Mouse (Mus musculus) embryonic facial prominence, embryonic 10.5 days (tissue): ENCODE results near the gene Sap25. TPM values are rescaled to one million over a fixed set of nuclear protein-coding genes. Genes with fewer than 3 reads are reported as not detected.

Experiments used
- DNase-seq: peaks from one replicate; pipeline ENCODE4 v3.0.0-alpha.2; 2017; ENCODE audit warnings: low spot score
- H3K27ac ChIP-seq: fragments of 300-500 bp; sonication (generic); replicated peaks from 2 replicates; pipeline ENCODE4 v1.5.1; 2016; ENCODE audit warnings: mild to moderate bottlenecking
- H3K27me3 ChIP-seq: fragments of 300-500 bp; sonication (generic); replicated peaks from 2 replicates; pipeline ENCODE4 v1.6.1; 2016; ENCODE audit warnings: low read depth, mild to moderate bottlenecking; ENCODE audit not compliant: poor library complexity, severe bottlenecking
- H3K36me3 ChIP-seq: fragments of 300-500 bp; sonication (generic); replicated peaks from 2 replicates; pipeline ENCODE4 v1.6.1; 2016; ENCODE audit warnings: mild to moderate bottlenecking, moderate library complexity
- H3K4me1 ChIP-seq: fragments of 300-500 bp; sonication (generic); 2 replicates; pipeline ENCODE4 v1.6.1; 2016
- H3K4me3 ChIP-seq: fragments of 300-500 bp; sonication (generic); 2 replicates; pipeline ENCODE4 v1.5.1; 2016; ENCODE audit warnings: mild to moderate bottlenecking, moderate library complexity
- H3K9me3 ChIP-seq: fragments of 300-500 bp; sonication (generic); 2 replicates; pipeline ENCODE4 v1.6.1; 2016; ENCODE audit warnings: mild to moderate bottlenecking
- WGBS: fragments of 180-500 bp; shearing (Covaris S2); methylation state at CpG from one replicate; pipeline ENCODE4 v1.1.7; 2016; 5-methylcytosine and 5-hydroxymethylcytosine counted together
- polyA plus RNA-seq: library from polyadenylated mRNA; unstranded; fragments of >200 nt; fragmentation: Nextera tagmentation; extraction: Ambion mirVana; gene quantifications from 2 replicates; pipeline ENCODE4 v1.2.1, GENCODE M21; 2016

The Sap25 gene
- polyA plus RNA-seq, 1 experiment from 2014 or later: 9.2 TPM

- Histone ChIP-seq H3K27me3 (peaks cover 23% of the 10 kb centered on the region), H3K9me3 (no peaks in the 10 kb centered on the region), H3K27ac (peak overlapping the region; percentile 57), H3K36me3 (peaks cover 34% of the 10 kb centered on the region), H3K4me1 (peaks cover 58% of the 10 kb centered on the region), H3K4me3 (peak overlapping the region; percentile 30; the same call in 1 of the 2 replicates)
- DNase-seq: peak; percentile 41
- WGBS: 11% methylated on average over 18 of the region's 18 CpGs
Observed at GRCm38 (mm10) chr5:137649669-137650571, 8.8 kb downstream of the Sap25 start.

DNA sequence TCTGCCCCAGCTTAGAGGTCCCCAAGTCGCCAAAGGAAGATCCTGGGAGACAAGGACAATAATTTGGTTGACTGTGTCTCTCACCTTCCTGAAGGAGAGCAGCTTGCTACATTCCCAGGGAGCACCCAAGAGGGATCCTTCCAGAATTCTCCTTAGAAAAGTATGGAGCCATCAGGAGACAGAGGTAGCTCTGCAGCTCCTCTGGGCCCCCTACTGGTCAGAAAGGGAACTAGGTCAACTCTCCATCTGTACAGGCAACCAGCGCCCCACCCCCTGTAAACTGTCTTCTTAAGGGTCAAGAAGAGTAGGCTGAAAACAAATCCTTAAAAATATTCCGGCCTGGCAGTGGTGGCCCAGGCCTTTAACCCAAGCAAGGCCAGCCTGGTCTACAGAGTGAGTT, 11.3 kb downstream of the Sap25 start:
- Histone ChIP-seq H3K36me3 (peaks cover 43% of the 10 kb centered on the region), H3K9me3 (no peaks in the 10 kb centered on the region), H3K4me3 (no peak overlapping the region), H3K27me3 (no peaks in the 10 kb centered on the region), H3K27ac (no peak overlapping the region), H3K4me1 (peaks cover 42% of the 10 kb centered on the region)
- 17% methylated on average over 3 of the region's 3 CpGs for WGBS
- DNase-seq: peak; percentile 76

- WGBS: 92% methylated on average over 10 of the region's 10 CpGs
- Histone ChIP-seq H3K36me3 (peaks cover 48% of the 10 kb centered on the region), H3K27me3 (no peaks in the 10 kb centered on the region), H3K27ac (no peak overlapping the region), H3K4me1 (peaks cover 33% of the 10 kb centered on the region), H3K9me3 (no peaks in the 10 kb centered on the region), H3K4me3 (no peak overlapping the region)
- no peak for DNase-seq
Observed at GRCm38 (mm10) chr5:137653366-137653765, 12.2 kb downstream of the Sap25 start.

- H3K4me1 ChIP-seq: peaks cover 19% of the 10 kb centered on the region
- DNase-seq: no peak
- H3K9me3 ChIP-seq: no peaks in the 10 kb centered on the region
- 80% methylated on average over 7 of the region's 7 CpGs for WGBS
- no peak overlapping the region for H3K4me3 ChIP-seq
- peaks cover 62% of the 10 kb centered on the region for H3K36me3 ChIP-seq
- no peak overlapping the region for H3K27ac ChIP-seq
- H3K27me3 ChIP-seq: no peaks in the 10 kb centered on the region
Observed at GRCm38 (mm10) chr5:137654746-137655145, 13.6 kb downstream of the Sap25 start.

DNA sequence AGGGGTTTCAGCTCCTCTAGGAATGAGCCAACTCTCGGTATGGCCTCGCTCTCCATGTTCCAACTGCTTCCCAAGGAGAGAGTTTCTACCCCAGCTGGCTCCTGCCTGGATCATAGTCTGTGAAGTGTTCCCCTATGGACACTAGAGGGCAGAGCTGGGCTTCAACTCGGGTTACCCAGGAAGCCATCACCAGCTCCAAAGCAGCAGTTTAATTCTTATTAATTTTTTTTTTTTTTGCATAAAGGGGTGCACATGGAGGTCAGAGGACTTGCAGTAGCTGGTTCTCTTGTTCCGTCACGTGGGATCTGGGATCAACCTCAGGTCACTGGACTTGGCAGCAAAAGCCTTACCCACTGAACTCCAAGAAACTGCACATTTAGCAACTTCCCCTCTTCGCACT, 15.8 kb downstream of the Sap25 start:
- Histone ChIP-seq H3K27ac (no peak overlapping the region), H3K4me1 (peaks cover 8% of the 10 kb centered on the region; the same call in 1 of the 2 replicates), H3K4me3 (no peak overlapping the region), H3K9me3 (no peaks in the 10 kb centered on the region), H3K27me3 (no peaks in the 10 kb centered on the region), H3K36me3 (peaks cover 72% of the 10 kb centered on the region)
- peak; percentile 66 for DNase-seq
- 40% methylated on average over 6 of the region's 6 CpGs for WGBS

- H3K27me3 ChIP-seq: no peaks in the 10 kb centered on the region
- peaks cover 4% of the 10 kb centered on the region; the same call in 1 of the 2 replicates for H3K4me1 ChIP-seq
- WGBS: 90% methylated on average over 6 of the region's 6 CpGs
- H3K36me3 ChIP-seq: peaks cover 76% of the 10 kb centered on the region
- H3K4me3 ChIP-seq: no peak overlapping the region
- DNase-seq: no peak
- H3K9me3 ChIP-seq: no peaks in the 10 kb centered on the region
- H3K27ac ChIP-seq: no peak overlapping the region
Observed at GRCm38 (mm10) chr5:137660064-137660688, 19.0 kb downstream of the Sap25 start.

DNA sequence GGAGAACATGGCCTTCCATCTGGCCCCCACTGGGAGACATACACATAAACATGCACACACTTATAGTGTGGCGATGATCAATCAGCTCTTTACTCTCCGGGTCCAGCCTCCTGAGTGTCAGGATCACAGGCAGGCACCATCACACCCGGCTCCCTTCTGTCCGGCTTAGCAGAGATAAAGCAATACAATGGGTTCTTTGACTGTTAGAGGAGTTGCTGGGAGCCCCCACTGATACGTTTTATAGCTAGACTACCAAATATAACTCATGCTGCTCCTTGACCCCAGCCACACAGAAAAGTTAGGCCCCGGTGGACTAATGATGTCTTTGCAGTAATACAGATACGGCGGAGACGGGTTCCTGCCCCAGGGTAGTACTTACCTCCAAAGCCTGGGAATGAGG, 21.9 kb downstream of the Sap25 start:
- Histone ChIP-seq H3K4me3 (no peak overlapping the region), H3K36me3 (peaks cover 96% of the 10 kb centered on the region), H3K9me3 (no peaks in the 10 kb centered on the region), H3K27me3 (no peaks in the 10 kb centered on the region), H3K27ac (no peak overlapping the region), H3K4me1 (no peaks in the 10 kb centered on the region)
- no peak for DNase-seq
- WGBS: 74% methylated on average over 9 of the region's 9 CpGs

DNA sequence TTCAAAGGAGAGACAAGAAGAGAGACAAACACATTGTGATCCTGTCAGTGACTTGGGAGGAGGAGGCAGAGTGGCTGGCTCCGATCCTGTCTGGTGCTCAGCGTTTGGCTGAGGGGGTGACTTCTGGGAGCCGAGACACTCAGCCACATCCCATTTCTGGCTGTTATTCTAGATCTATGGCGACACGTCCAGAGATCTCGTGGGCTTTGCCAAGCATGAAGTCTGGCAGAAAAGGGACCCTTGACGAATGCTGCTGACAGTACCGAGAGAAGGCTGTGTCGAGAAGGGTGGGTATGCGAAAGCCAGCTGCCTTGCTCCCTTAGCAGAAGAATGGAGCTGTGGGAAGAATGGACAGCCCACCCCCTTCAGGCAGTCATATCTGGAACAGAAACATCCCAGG, 27.8 kb downstream of the Sap25 start:
- no peaks in the 10 kb centered on the region for H3K27me3 ChIP-seq
- WGBS: 86% methylated on average over 10 of the region's 10 CpGs
- H3K36me3 ChIP-seq: peaks cover 40% of the 10 kb centered on the region
- H3K4me3 ChIP-seq: no peak overlapping the region
- H3K9me3 ChIP-seq: no peaks in the 10 kb centered on the region
- no peak overlapping the region for H3K27ac ChIP-seq
- no peak for DNase-seq
- H3K4me1 ChIP-seq: peaks cover 24% of the 10 kb centered on the region

GRCm38 (mm10) chr5:137670240-137670639, 29.1 kb downstream of the Sap25 start:
- Histone ChIP-seq H3K9me3 (no peaks in the 10 kb centered on the region), H3K36me3 (peaks cover 36% of the 10 kb centered on the region), H3K27me3 (no peaks in the 10 kb centered on the region), H3K4me3 (no peak overlapping the region), H3K4me1 (peaks cover 24% of the 10 kb centered on the region), H3K27ac (no peak overlapping the region)
- no peak for DNase-seq
- WGBS: 91% methylated on average over 1 of the region's 1 CpGs

DNA sequence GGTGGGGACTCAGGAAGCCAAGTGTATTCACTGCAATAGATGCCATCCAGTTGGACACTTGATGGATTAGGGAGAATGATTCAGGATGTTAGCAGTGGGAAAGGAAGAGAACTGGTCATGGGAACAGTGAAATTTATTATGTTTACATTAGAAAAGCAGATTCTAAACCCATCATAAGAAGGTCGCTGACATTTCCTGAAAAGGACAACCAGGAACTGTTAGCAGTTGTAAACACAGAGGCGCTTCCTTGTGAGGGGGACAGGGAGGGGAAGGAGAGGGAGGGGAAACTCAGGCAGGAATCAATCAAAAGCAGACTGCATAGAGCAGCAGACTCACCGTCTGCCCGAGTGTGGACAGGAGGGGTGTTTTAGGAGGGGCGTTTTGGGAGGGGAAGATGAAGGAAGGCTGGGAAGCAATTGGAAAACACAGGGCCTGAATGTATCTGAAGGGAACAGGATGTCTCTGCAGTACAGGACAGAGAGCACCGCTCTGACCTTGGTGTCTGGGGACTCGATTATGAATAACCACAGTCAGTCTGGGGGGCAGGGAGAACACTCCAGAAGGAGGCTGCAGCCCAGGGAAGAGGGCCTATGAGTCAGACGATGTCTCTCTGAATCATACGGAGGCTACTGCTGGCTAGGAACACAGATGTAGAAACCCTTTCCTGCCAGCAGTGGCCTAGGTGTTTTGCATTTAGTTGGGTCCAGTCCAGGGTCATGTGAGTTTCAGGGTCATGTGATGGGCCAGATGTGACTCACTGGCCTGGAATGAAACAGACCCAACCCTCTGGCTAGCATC, 30.5 kb downstream of the Sap25 start:
- peak overlapping the region; percentile 67 for H3K27ac ChIP-seq

DNA sequence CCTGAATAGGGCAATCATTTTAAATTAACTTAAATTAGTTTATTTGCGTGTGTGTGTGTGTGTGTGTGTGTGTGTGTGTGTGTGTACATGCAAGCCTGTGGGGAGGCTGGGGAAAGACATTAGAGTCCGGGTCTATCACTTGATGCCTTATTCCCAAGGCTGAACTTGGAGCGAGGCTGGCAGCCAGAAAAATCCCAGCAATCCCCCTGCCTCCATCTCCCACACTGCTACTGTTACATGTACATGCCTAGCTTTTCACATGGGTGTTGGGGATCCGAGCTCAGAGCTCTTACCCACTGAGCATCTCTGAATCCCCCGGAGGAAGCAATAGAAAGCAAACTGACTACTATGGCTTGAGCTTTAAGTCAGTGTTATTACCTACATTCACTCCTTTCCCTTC, 31.2 kb downstream of the Sap25 start:
- Histone ChIP-seq H3K9me3 (no peaks in the 10 kb centered on the region), H3K36me3 (peaks cover 23% of the 10 kb centered on the region), H3K4me1 (peaks cover 24% of the 10 kb centered on the region), H3K27ac (peak overlapping the region; percentile 67; the same call in 1 of the 2 replicates), H3K27me3 (no peaks in the 10 kb centered on the region), H3K4me3 (no peak overlapping the region)
- WGBS: 81% methylated on average over 5 of the region's 5 CpGs
- no peak for DNase-seq

More for the DNA sequence above, 30.5 kb downstream of the Sap25 start:
- H3K27me3 ChIP-seq: no peaks in the 10 kb centered on the region
- peak; percentile 31 for DNase-seq
- no peaks in the 10 kb centered on the region for H3K9me3 ChIP-seq
- 40% methylated on average over 9 of the region's 9 CpGs for WGBS
- H3K4me3 ChIP-seq: no peak overlapping the region
- peaks cover 26% of the 10 kb centered on the region for H3K36me3 ChIP-seq
- peaks cover 24% of the 10 kb centered on the region for H3K4me1 ChIP-seq

- no peaks in the 10 kb centered on the region for H3K27me3 ChIP-seq
- WGBS: 89% methylated on average over 6 of the region's 6 CpGs
- no peak for DNase-seq
Observed at GRCm38 (mm10) chr5:137673015-137673414, 31.9 kb downstream of the Sap25 start.

More at GRCm38 (mm10) chr5:137673015-137673414, 31.9 kb downstream of the Sap25 start:
- Histone ChIP-seq H3K4me3 (no peak overlapping the region), H3K27ac (no peak overlapping the region), H3K4me1 (peaks cover 24% of the 10 kb centered on the region), H3K9me3 (no peaks in the 10 kb centered on the region), H3K36me3 (peaks cover 20% of the 10 kb centered on the region)
